Mouse (Mus musculus) skeletal muscle tissue, adult 2 months (tissue): ENCODE data around the gene Gm13693.
"Not testable (repeated sequence)": the region's sequence is repeated elsewhere in the genome, so short reads cannot be mapped to it uniquely, and the experiment has no call there.

Experiments used
- DNase-seq: peaks from one replicate; pipeline ENCODE4 v3.0.0-alpha.2; 2012; ENCODE audit warnings: low read depth, low spot score

Gene Gm13693

GRCm38 (mm10) chr2:83961203-83961602 lies at the start of gene Gm13693:
TSS of gene Gm13693 (plus strand) at chr2:83961503.
- not testable (repeated sequence) for DNase-seq

- peak; percentile 3 for DNase-seq
Observed at GRCm38 (mm10) chr2:83929478-83930088, 31.7 kb upstream of the Gm13693 start.

DNA sequence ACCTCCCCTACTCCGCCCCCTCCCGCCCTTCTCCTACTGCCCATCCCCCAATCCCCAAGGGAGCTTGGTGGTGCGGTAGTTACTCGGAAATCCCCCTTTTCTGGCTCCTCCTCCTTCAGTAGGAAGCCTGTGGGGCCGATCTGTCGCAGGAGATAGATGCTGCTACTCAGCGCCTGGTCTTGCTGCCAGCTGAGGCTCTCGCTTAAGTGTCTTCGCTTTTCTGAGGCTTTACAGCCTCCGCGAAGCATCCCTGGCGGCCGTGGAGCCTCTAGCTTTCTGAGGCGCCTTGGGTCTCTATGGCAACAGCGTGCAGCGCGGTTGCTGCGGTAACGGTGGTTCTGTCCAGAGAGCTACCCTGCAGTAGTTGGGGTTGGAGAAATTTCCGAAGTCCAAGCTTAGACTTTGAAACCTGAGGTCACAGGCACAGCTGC lies 20.4 kb upstream of the Gm13693 start, which contains the start of gene Zswim2:
Gene Zswim2 (minus strand): TSS at position 298 of the 431 bp plus-strand sequence.
- peak; percentile 2 for DNase-seq

GRCm38 (mm10) chr2:83941378-83941777 lies 19.9 kb upstream of the Gm13693 start:
- DNase-seq: no peak

- no peak for DNase-seq
Observed at GRCm38 (mm10) chr2:83941792-83942191, 19.5 kb upstream of the Gm13693 start.

DNA sequence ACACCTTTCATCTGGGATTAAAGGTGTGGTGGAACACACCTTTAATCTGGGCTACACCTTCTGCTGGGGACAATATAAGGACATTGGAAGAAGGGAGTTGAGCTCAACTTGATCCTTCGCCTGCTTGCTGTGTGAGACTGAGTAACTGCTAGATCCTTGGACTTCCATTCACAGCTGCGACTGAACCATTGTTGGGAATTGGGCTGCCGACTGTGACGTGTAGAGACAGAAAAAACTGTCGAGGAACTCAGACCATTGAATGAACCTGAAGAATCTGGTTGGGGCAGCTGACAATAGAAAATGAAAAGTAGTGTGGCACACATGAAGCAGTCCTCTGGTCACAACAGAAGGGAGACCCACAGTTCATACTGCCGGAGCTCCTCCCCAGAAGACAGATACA lies 5.9 kb upstream of the Gm13693 start, which contains the start of gene Gm13698:
Gene Gm13698 (plus strand): TSS at position 301 of the 400 bp plus-strand sequence.
- not testable (repeated sequence) for DNase-seq

GRCm38 (mm10) chr2:83967013-83967412 lies 5.7 kb downstream of the Gm13693 start, which contains the start of gene Gm13695:
TSS of gene Gm13695 (plus strand) at chr2:83967313.
- not testable (repeated sequence) for DNase-seq

GRCm38 (mm10) chr2:83972823-83973222 lies 11.5 kb downstream of the Gm13693 start, which contains the start of gene Gm13696:
TSS of gene Gm13696 (plus strand) at chr2:83973123.
- not testable (repeated sequence) for DNase-seq

DNA sequence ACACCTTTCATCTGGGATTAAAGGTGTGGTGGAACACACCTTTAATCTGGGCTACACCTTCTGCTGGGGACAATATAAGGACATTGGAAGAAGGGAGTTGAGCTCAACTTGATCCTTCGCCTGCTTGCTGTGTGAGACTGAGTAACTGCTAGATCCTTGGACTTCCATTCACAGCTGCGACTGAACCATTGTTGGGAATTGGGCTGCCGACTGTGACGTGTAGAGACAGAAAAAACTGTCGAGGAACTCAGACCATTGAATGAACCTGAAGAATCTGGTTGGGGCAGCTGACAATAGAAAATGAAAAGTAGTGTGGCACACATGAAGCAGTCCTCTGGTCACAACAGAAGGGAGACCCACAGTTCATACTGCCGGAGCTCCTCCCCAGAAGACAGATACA lies 17.3 kb downstream of the Gm13693 start, which contains the start of gene Gm13694:
Gene Gm13694 (plus strand): TSS at position 301 of the 400 bp plus-strand sequence.
- not testable (repeated sequence) for DNase-seq

- not testable (repeated sequence) for DNase-seq
Observed at GRCm38 (mm10) chr2:83984443-83984842, 23.1 kb downstream of the Gm13693 start, which contains the start of gene Gm13697. TSS of gene Gm13697 (plus strand) at chr2:83984743.

GRCm38 (mm10) chr2:83990253-83990652 lies 28.9 kb downstream of the Gm13693 start, which contains the start of gene Gm13691:
TSS of gene Gm13691 (plus strand) at chr2:83990553.
- not testable (repeated sequence) for DNase-seq

GRCm38 (mm10) chr2:83993639-83994255 lies 32.4 kb downstream of the Gm13693 start:
- not testable (repeated sequence) for DNase-seq

DNA sequence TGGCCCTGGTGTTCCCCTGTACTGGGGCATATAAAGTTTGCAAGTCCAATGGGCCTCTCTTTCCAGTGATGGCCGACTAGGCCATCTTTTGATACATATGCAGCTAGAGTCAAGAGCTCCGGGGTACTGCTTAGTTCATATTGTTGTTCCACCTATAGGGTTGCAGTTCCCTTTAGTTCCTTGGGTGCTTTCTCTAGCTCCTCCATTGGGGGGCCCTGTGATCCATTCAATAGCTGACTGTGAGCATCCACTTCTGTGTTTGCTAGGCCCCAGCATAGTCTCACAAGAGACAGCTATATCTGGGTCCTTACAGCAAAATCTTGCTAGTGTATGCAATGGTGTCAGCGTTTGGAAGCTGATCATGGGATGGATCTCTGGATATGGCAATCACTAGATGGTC lies 33.2 kb downstream of the Gm13693 start:
- not testable (repeated sequence) for DNase-seq

DNA sequence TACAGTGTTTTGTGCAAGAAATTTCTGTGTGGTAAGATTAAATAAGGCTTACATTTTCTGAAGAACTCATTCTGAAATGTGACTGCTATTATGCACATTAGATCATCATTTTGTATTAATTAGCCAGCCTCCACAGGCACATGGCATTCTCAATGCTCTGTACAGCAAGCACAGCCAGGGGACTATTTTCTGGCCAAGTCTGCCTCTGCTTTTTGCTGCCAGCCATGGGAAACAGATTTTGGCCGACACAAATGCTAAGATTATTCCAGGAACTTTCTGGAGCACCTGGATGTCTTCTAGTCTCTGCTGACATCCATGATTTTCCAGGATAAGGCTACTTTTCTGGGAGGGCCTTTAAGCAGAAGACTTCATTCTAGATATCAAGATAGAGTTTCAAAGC lies 47.6 kb downstream of the Gm13693 start:
- peak; percentile 10 for DNase-seq

DNA sequence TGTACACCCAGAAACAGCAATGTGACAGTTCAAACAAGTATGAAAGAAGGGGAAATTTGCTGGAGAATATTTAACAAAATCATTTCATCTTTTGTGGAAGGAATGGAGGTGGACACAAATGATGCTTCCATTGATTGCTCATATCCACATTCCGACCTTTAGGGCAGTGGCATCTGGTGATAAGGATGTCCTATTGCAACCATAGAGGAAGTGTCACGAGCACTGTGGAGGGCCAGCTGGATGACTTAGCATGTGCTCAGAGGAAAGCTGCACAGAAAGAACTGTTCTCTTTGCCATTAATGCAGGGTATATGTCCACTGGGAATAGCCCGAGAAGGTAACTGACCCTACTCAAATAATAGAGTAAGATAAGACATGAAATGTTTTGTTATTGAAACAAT lies 48.5 kb downstream of the Gm13693 start:
- DNase-seq: no peak
